Mouse (Mus musculus) stomach, embryonic 16.5 days (tissue): ENCODE measurements around the gene Rfc2. TPM values are rescaled to one million over a fixed set of nuclear protein-coding genes. Genes with fewer than 3 reads are reported as not detected.

Experiments
- ATAC-seq: fragments of 200-750 bp; cut with Nextera tagmentation; 2 replicates; pipeline ENCODE4 v1.8.0; 2017; ENCODE audit warnings: moderate number of reproducible peaks, moderate TSS enrichment; ENCODE audit not compliant: insufficient read depth, low FRiP score
- H3K27ac ChIP-seq: fragments of 300-500 bp; sonication (generic); 2 replicates; pipeline ENCODE4 v1.5.1; 2014; ENCODE audit warnings: low read length
- H3K27me3 ChIP-seq: fragments of 300-500 bp; sonication (generic); 2 replicates; pipeline ENCODE4 v1.6.1; 2014; ENCODE audit warnings: low read length, control low read depth, mixed read lengths; ENCODE audit not compliant: control insufficient read depth, insufficient read depth
- H3K36me3 ChIP-seq: fragments of 300-500 bp; sonication (generic); 2 replicates; pipeline ENCODE4 v1.6.1; 2014; ENCODE audit warnings: low read length; ENCODE audit not compliant: control insufficient read depth, insufficient read depth
- H3K4me1 ChIP-seq: fragments of 300-500 bp; sonication (generic); 2 replicates; pipeline ENCODE4 v1.6.1; 2014; ENCODE audit warnings: low read length, control low read depth, mixed read lengths; ENCODE audit not compliant: control insufficient read depth, insufficient read depth
- H3K4me2 ChIP-seq: fragments of 300-500 bp; sonication (generic); 2 replicates; pipeline ENCODE4 v1.6.1; 2014; ENCODE audit warnings: low read depth, low read length, mixed read lengths
- H3K4me3 ChIP-seq: fragments of 300-500 bp; sonication (generic); replicated peaks from 2 replicates; pipeline ENCODE4 v1.5.1; 2014; ENCODE audit warnings: mild to moderate bottlenecking, low read length
- H3K9ac ChIP-seq: fragments of 300-500 bp; sonication (generic); 2 replicates; pipeline ENCODE4 v1.6.1; 2014; ENCODE audit warnings: low read length
- H3K9me3 ChIP-seq: fragments of 300-500 bp; sonication (generic); replicated peaks from 2 replicates; pipeline ENCODE4 v1.6.1; 2016; ENCODE audit warnings: low read length, control low read depth; ENCODE audit not compliant: control insufficient read depth
- WGBS: fragments of 180-500 bp; shearing (Covaris S2); extraction: QIAGEN DNeasy Blood & Tissue Kit; methylation state at CpG from one replicate; pipeline ENCODE4 v1.1.7; 2014; 5-methylcytosine and 5-hydroxymethylcytosine counted together
- polyA plus RNA-seq: library from polyadenylated mRNA; unstranded; fragments of >200 nt; fragmentation: Nextera tagmentation; extraction: Ambion mirVana; gene quantifications from 2 replicates; pipeline ENCODE4 v1.2.1, GENCODE M21; 2015

Rfc2 gene
- polyA plus RNA-seq, 1 experiment from 2014 or later, result 197 TPM

GRCm38 (mm10) chr5:134560071-134560449 is 21.1 kb upstream of the Rfc2 start, which contains the start of gene Syna:
TSS of gene Syna (minus strand) at chr5:134560171.
- no peak within 1 kb of the TSS for H3K4me3 ChIP-seq
- 82% methylated on average over 7 of the region's 7 CpGs for WGBS
- no peaks in the 10 kb centered on the region for H3K9me3 ChIP-seq
- H3K27ac ChIP-seq, result no peak within 1 kb of the TSS
- no peak for ATAC-seq
- no peak within 1 kb of the TSS for H3K4me2 ChIP-seq
- H3K27me3 ChIP-seq, result no peaks in the 10 kb centered on the region
- no peaks in the 10 kb centered on the region for H3K36me3 ChIP-seq
- no peak within 1 kb of the TSS for H3K9ac ChIP-seq
- H3K4me1 ChIP-seq, result no peaks in the 10 kb centered on the region

- WGBS, result 73% methylated on average over 16 of the region's 16 CpGs
- no peak overlapping the region for H3K27ac ChIP-seq
- no peak overlapping the region for H3K9ac ChIP-seq
- H3K4me2 ChIP-seq, result no peak overlapping the region
- H3K4me1 ChIP-seq, result no peaks in the 10 kb centered on the region
- H3K36me3 ChIP-seq, result no peaks in the 10 kb centered on the region
- peak; percentile 49; the same call in 1 of the 2 replicates for ATAC-seq
- H3K4me3 ChIP-seq, result no peak overlapping the region
- no peaks in the 10 kb centered on the region for H3K9me3 ChIP-seq
- no peaks in the 10 kb centered on the region for H3K27me3 ChIP-seq
Observed at GRCm38 (mm10) chr5:134560450-134561171, 20.6 kb upstream of the Rfc2 start.

GRCm38 (mm10) chr5:134564272-134564671 is 16.9 kb upstream of the Rfc2 start:
- Histone ChIP-seq H3K4me3 (no peak overlapping the region), H3K27ac (no peak overlapping the region), H3K27me3 (no peaks in the 10 kb centered on the region), H3K4me2 (no peak overlapping the region), H3K9ac (no peak overlapping the region), H3K9me3 (no peaks in the 10 kb centered on the region), H3K36me3 (no peaks in the 10 kb centered on the region), H3K4me1 (no peaks in the 10 kb centered on the region)
- ATAC-seq, result no peak
- 96% methylated on average over 2 of the region's 2 CpGs for whole genome bisulfite sequencing

- 88% methylated on average over 6 of the region's 6 CpGs for WGBS
- H3K27ac ChIP-seq, result no peak overlapping the region
- no peak overlapping the region for H3K4me3 ChIP-seq
- H3K4me2 ChIP-seq, result no peak overlapping the region
- ATAC-seq, result no peak
- H3K9me3 ChIP-seq, result no peaks in the 10 kb centered on the region
- H3K4me1 ChIP-seq, result no peaks in the 10 kb centered on the region; the same call in 1 of the 2 replicates
- H3K27me3 ChIP-seq, result no peaks in the 10 kb centered on the region
- H3K36me3 ChIP-seq, result no peaks in the 10 kb centered on the region
- H3K9ac ChIP-seq, result no peak overlapping the region
Observed at GRCm38 (mm10) chr5:134565696-134566095, 15.5 kb upstream of the Rfc2 start.

GRCm38 (mm10) chr5:134567445-134567844 is 13.7 kb upstream of the Rfc2 start:
- H3K27me3 ChIP-seq, result no peaks in the 10 kb centered on the region
- H3K4me1 ChIP-seq, result peaks cover 2% of the 10 kb centered on the region
- H3K4me2 ChIP-seq, result no peak overlapping the region
- H3K9ac ChIP-seq, result no peak overlapping the region
- no peaks in the 10 kb centered on the region for H3K9me3 ChIP-seq
- no peak overlapping the region for H3K27ac ChIP-seq
- ATAC-seq, result no peak
- 82% methylated on average over 4 of the region's 4 CpGs for WGBS
- H3K4me3 ChIP-seq, result no peak overlapping the region
- no peaks in the 10 kb centered on the region for H3K36me3 ChIP-seq

GRCm38 (mm10) chr5:134568030-134568429 is 13.1 kb upstream of the Rfc2 start:
- no peak for ATAC-seq
- no peaks in the 10 kb centered on the region for H3K27me3 ChIP-seq
- no peak overlapping the region for H3K4me2 ChIP-seq
- no peaks in the 10 kb centered on the region for H3K36me3 ChIP-seq
- no peak overlapping the region for H3K4me3 ChIP-seq
- H3K9me3 ChIP-seq, result no peaks in the 10 kb centered on the region
- no peak overlapping the region for H3K9ac ChIP-seq
- WGBS, result 77% methylated on average over 3 of the region's 3 CpGs
- peaks cover 3% of the 10 kb centered on the region for H3K4me1 ChIP-seq
- H3K27ac ChIP-seq, result peak overlapping the region; percentile 83; the same call in 1 of the 2 replicates

DNA sequence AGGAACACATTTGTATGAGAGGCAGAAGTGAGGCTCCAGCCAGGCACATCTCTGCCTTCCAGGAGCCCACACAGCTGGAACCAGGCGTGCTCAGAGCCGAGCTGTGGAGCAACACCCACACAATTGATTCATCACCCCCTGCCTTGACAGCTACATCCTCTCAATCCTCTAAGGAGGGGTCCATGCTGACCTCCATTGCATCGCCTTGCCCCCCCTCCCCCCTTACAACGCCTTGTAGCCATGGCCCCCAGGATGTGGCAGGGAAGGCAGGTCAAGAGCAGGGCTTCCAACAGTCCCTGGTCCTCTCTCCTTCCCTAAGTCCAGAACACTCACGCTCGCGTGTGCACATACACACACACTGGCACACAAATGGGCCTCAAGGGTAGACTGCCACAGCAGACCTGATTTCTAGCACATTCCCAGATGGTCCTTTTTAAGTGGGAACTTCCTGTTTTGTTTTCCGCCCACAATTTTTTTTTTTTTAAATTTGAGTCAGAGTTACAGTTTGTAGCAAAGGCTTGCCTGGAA is 12.1 kb upstream of the Rfc2 start:
- 40% methylated on average over 8 of the region's 8 CpGs for WGBS
- no peaks in the 10 kb centered on the region for H3K9me3 ChIP-seq
- peak; percentile 41; the same call in 1 of the 2 replicates for ATAC-seq
- H3K4me3 ChIP-seq, result no peak overlapping the region
- H3K27ac ChIP-seq, result peak overlapping the region; percentile 83
- no peaks in the 10 kb centered on the region for H3K27me3 ChIP-seq
- H3K4me2 ChIP-seq, result no peak overlapping the region
- H3K9ac ChIP-seq, result no peak overlapping the region
- H3K4me1 ChIP-seq, result peaks cover 3% of the 10 kb centered on the region
- H3K36me3 ChIP-seq, result no peaks in the 10 kb centered on the region

- Histone ChIP-seq H3K27ac (peak overlapping the region; percentile 88), H3K4me2 (peak overlapping the region; percentile 90), H3K9me3 (no peaks in the 10 kb centered on the region), H3K36me3 (no peaks in the 10 kb centered on the region), H3K4me3 (peak overlapping the region; percentile 58), H3K9ac (peak overlapping the region; percentile 62), H3K4me1 (peaks cover 3% of the 10 kb centered on the region), H3K27me3 (no peaks in the 10 kb centered on the region)
- under 1% methylated on average over 23 of the region's 23 CpGs for WGBS
- ATAC-seq, result peak; percentile 68
Observed at GRCm38 (mm10) chr5:134571730-134572507, 9.2 kb upstream of the Rfc2 start.
